Mouse (Mus musculus) lung, adult 2 months (tissue): ENCODE results near the gene Fam187b.
"Not testable (repeated sequence)": the region's sequence is repeated elsewhere in the genome, so short reads cannot be mapped to it uniquely, and the experiment has no call there.

Experiments
- CTCF ChIP-seq: fragments of 200-500 bp; IDR thresholded peaks from 2 replicates; pipeline ENCODE4 v1.5.1; 2011; ENCODE audit warnings: mild to moderate bottlenecking, low read length, control low read depth; ENCODE audit not compliant: insufficient read depth
- POLR2A ChIP-seq: fragments of 200-500 bp; IDR thresholded peaks from 2 replicates; pipeline ENCODE4 v1.6.1; 2011; ENCODE audit warnings: low read depth, mild to moderate bottlenecking, control low read depth, low read length, borderline replicate concordance; ENCODE audit errors: extremely low read depth

GRCm38 (mm10) chr7:30944706-30945105, 28.9 kb upstream of the Fam187b start:
- not testable (repeated sequence) for TF ChIP-seq CTCF, POLR2A
